ENCODE assay signal across 28 mouse cellular contexts in the genomic region with DNA sequence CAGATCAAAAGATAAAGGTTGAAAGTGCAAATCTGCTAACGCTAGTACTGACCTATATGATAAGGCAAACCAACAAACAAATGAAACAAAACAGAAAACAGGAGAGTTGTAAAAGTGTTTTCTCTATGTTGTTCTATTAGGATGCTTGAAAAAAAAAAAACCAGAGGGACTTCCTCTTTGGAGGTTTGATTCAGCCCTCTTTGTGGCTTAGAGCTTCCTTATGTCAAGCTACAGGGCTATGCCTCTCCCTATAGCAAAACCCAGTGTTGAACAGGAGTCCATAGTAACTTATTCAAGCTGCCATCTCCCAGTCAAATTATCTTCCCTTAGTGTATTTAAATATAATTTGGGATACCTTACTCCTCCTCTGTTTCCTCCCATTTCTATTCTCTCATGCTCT. TPM values are rescaled to one million over a fixed set of nuclear protein-coding genes. Genes with fewer than 3 reads are reported as not detected.
DNase-seq lines count a peak whose midpoint lies in the region; ATAC-seq and TF ChIP-seq lines count a peak whose summit lies in the region.
"Had no signal": no experiment of that assay in that cellular context is flagged by ENCODE, and none has a peak within 500 bp of the region (broad histone marks: within the 10 kb centered on the region; RNA-seq: fewer than 3 reads in every experiment).

No protein-coding gene starts in this region.

- ATAC-seq in granulocyte monocyte progenitor cell, adult 5-6 weeks (replicated peaks; ENCODE audit: poor library complexity, severe bottlenecking), result 0 out of 2 replicates have a peak, but pooled peaks have one; percentile 44
- peak; percentile 66 for ATAC-seq in megakaryocyte progenitor cell, adult 5-6 weeks (replicated peaks; ENCODE audit: poor library complexity)
- ATAC-seq: CD4-positive, CD25-positive, alpha-beta regulatory T cell, adult 4 months; forebrain, embryonic 15.5 days; Patski had no signal

- H3K9ac ChIP-seq in MEL (ENCODE audit: control insufficient read depth, low read depth, low read length, poor library complexity, severe bottlenecking), result no peak overlapping the region
- H3K9ac ChIP-seq: embryonic facial prominence, embryonic 13.5 days; forebrain, embryonic 12.5 days; forebrain, embryonic 15.5 days; heart, embryonic 13.5 days; hindbrain, embryonic 12.5 days; hindbrain, embryonic 15.5 days had no signal

- TF ChIP-seq POLR2A in MEL (IDR thresholded peaks at IDR 0.05; ENCODE audit: control insufficient read depth in 1 of 2, insufficient read depth in 1 of 2, low read depth in 1 of 2, low read length in 2 of 2, poor library complexity in 1 of 2), result no peak

- no peak for TF ChIP-seq EP300 in MEL (IDR thresholded peaks at IDR 0.05; ENCODE audit: low read depth in 1 of 2, low read length in 2 of 2)

- no peak overlapping the region for H3K4me3 ChIP-seq in MEL (ENCODE audit: control insufficient read depth in 1 of 2, insufficient read depth in 1 of 2, low read depth in 2 of 2, low read length in 2 of 2)
- H3K4me3 ChIP-seq: embryonic facial prominence, embryonic 10.5 days; embryonic facial prominence, embryonic 13.5 days; erythroblast, embryonic 14.5 days; forebrain, embryonic 12.5 days; forebrain, embryonic 15.5 days; heart, adult 2 months; heart, embryonic 10.5 days; heart, embryonic 13.5 days; hindbrain, embryonic 12.5 days; hindbrain, embryonic 15.5 days had no signal

- no peaks in the 10 kb centered on the region for H3K79me2 ChIP-seq in MEL (ENCODE audit: control insufficient read depth, insufficient read depth, low read length, poor library complexity)

- H3K36me3 ChIP-seq in MEL (ENCODE audit: control insufficient read depth in 1 of 2, insufficient read depth in 2 of 2, low read length in 2 of 2), result no peaks in the 10 kb centered on the region
- H3K36me3 ChIP-seq: embryonic facial prominence, embryonic 10.5 days; embryonic facial prominence, embryonic 13.5 days; forebrain, embryonic 12.5 days; forebrain, embryonic 15.5 days; heart, embryonic 10.5 days; heart, embryonic 13.5 days; hindbrain, embryonic 12.5 days; hindbrain, embryonic 15.5 days had no signal

- TF ChIP-seq CTCF in MEL (IDR thresholded peaks at IDR 0.05 in 2 of 3, conservative IDR thresholded peaks at IDR 0.05 in 1 of 3; ENCODE audit: control insufficient read depth in 1 of 3, insufficient read depth in 1 of 3, low read depth in 2 of 3, low read length in 3 of 3, poor library complexity in 1 of 3, severe bottlenecking in 1 of 3), result no peak

- H3K9me3 ChIP-seq in MEL (replicated peaks; ENCODE audit: insufficient read depth, low read length), result no peaks in the 10 kb centered on the region
- H3K9me3 ChIP-seq: embryonic facial prominence, embryonic 10.5 days; embryonic facial prominence, embryonic 13.5 days; forebrain, embryonic 12.5 days; forebrain, embryonic 15.5 days; heart, embryonic 10.5 days; heart, embryonic 13.5 days; hindbrain, embryonic 12.5 days; hindbrain, embryonic 15.5 days had no signal

- H3K4me1 ChIP-seq in MEL (ENCODE audit: control insufficient read depth in 1 of 2, insufficient read depth in 2 of 2, low read length in 2 of 2), result no peaks in the 10 kb centered on the region; a peak in 1 of 4 replicates
- H3K4me1 ChIP-seq: embryonic facial prominence, embryonic 10.5 days; embryonic facial prominence, embryonic 13.5 days; forebrain, embryonic 12.5 days; forebrain, embryonic 15.5 days; heart, embryonic 10.5 days; heart, embryonic 13.5 days; hindbrain, embryonic 12.5 days; hindbrain, embryonic 15.5 days had no signal

- H3K27me3 ChIP-seq in MEL (ENCODE audit: control insufficient read depth in 1 of 2, insufficient read depth in 2 of 2, low read length in 2 of 2), result no peaks in the 10 kb centered on the region
- H3K27me3 ChIP-seq: embryonic facial prominence, embryonic 13.5 days; forebrain, embryonic 12.5 days; forebrain, embryonic 15.5 days; heart, embryonic 13.5 days; hindbrain, embryonic 12.5 days; hindbrain, embryonic 15.5 days had no signal

- no peak for TF ChIP-seq RAD21 in MEL (IDR thresholded peaks at IDR 0.05; ENCODE audit: low read depth, low read length)

- DNase-seq in MEL (ENCODE audit: low read depth, low spot score), result peak; percentile 40
- no peak for DNase-seq in kidney, postnatal 25 days
- DNase-seq in left cerebral cortex, adult 18-20 months (ENCODE audit: low spot score in 2 of 2), result no peak
- DNase-seq in layer of hippocampus, adult 8-10 months (ENCODE audit: low spot score in 2 of 2), result no peak
- DNase-seq: adrenal gland, adult 2 months; adrenal gland, postnatal 14 days; cerebellum, adult 11 months; cerebellum, adult 2 months; cerebellum, adult 9-11 months; cerebellum, postnatal 25 days; embryo, embryonic 11 days; gastrocnemius, postnatal 25 days; heart, adult 2 months; heart, postnatal 14 days; heart, postnatal 4 days had no signal

- H3K27ac ChIP-seq in MEL (ENCODE audit: control insufficient read depth, low read depth, low read length), result no peak overlapping the region
- H3K27ac ChIP-seq: embryonic facial prominence, embryonic 10.5 days; embryonic facial prominence, embryonic 13.5 days; forebrain, embryonic 12.5 days; forebrain, embryonic 15.5 days; heart, adult 2 months; heart, embryonic 10.5 days; heart, embryonic 13.5 days; hindbrain, embryonic 12.5 days; hindbrain, embryonic 15.5 days had no signal

TF ChIP-seq in MEL, 35 proteins besides CTCF, POLR2A, EP300 and RAD21:
- TF ChIP-seq SMC3 (IDR thresholded peaks at IDR 0.05; ENCODE audit: low read depth, low read length), result no peak
- TF ChIP-seq MAFK (IDR thresholded peaks at IDR 0.05; ENCODE audit: borderline replicate concordance, low read depth, low read length), result no peak
- peak; percentile 82 for TF ChIP-seq ZNF384 (IDR thresholded peaks at IDR 0.05; ENCODE audit: low read depth, low read length)
- TF ChIP-seq E2F4 (IDR thresholded peaks at IDR 0.05; ENCODE audit: borderline replicate concordance, low read depth, low read length), result no peak

RNA-seq across cellular contexts. Expression of a gene that starts 17.8 kb away (rescaled TPM):
- total RNA-seq in MEL (2012; rRNA removed), result 6.5 and 7.0 TPM in 2 replicates
- 1 to 10 TPM in 1 of 2 experiments, not detected in 1; 6.6 TPM for polyA plus RNA-seq in MEL (2012; ENCODE audit: insufficient read depth in 1 of 2, insufficient read length in 2 of 2, low read depth in 1 of 2, low replicate concordance in 2 of 2, missing spikeins in 1 of 2)
- total RNA-seq in granulocyte monocyte progenitor cell, adult 5-6 weeks (2014; fragmentation: Nextera tagmentation), result 14.4 and 20.8 TPM in 2 replicates
- 15.8 and 21.2 TPM in 2 replicates for total RNA-seq in granulocyte monocyte progenitor cell, adult 5-6 weeks (2017)
- total RNA-seq in megakaryocyte progenitor cell, adult 5-6 weeks (2015), result 27.1 and 31.2 TPM in 2 replicates
- total RNA-seq in megakaryocyte progenitor cell, adult 5-6 weeks (2017), result 17.4 and 21.7 TPM in 2 replicates
- total RNA-seq in left cerebral cortex, adult 18-20 months (2021), result 10 to 100 TPM; 22.5 to 26.7 TPM
- total RNA-seq in layer of hippocampus, adult 8-10 months (2022), result 10 to 100 TPM; 21.5 to 27.4 (median 24.7) TPM

RNA-seq across cellular contexts. Expression of a gene that starts 44.8 kb away (rescaled TPM):
- total RNA-seq in MEL (2012; rRNA removed), result 0.10 and 0.15 TPM in 2 replicates
- polyA plus RNA-seq in MEL (2012; ENCODE audit: insufficient read depth in 1 of 2, insufficient read length in 2 of 2, low read depth in 1 of 2, low replicate concordance in 2 of 2, missing spikeins in 1 of 2), result not detected
- total RNA-seq in granulocyte monocyte progenitor cell, adult 5-6 weeks (2014; fragmentation: Nextera tagmentation), result not detected in 2 replicates
- 0.26 TPM in 1 of 2 replicates, not detected in the other for total RNA-seq in granulocyte monocyte progenitor cell, adult 5-6 weeks (2017)
- not detected in 2 replicates for total RNA-seq in megakaryocyte progenitor cell, adult 5-6 weeks (2015)
- 0.07 and 0.21 TPM in 2 replicates for total RNA-seq in megakaryocyte progenitor cell, adult 5-6 weeks (2017)
- 10 to 100 TPM; 17.7 to 23.5 TPM for total RNA-seq in left cerebral cortex, adult 18-20 months (2021)
- total RNA-seq in layer of hippocampus, adult 8-10 months (2022), result 10 to 100 TPM; 35.5 to 54.0 (median 41.9) TPM
- polyA plus RNA-seq: erythroblast, embryonic 14.5 days had no signal

Comparison
In these comparisons a context has a peak if more than half of its experiments do, and no peak if none do; other contexts are left out.
1. RNA of a gene that starts 44.8 kb away (total RNA-seq): 35.5 to 54.0 TPM in layer of hippocampus, adult 8-10 months and 17.7 to 23.5 TPM in left cerebral cortex, adult 18-20 months; 0.07 to 0.21 TPM in megakaryocyte progenitor cell, adult 5-6 weeks, 0.10 to 0.15 TPM in MEL and 0.26 TPM in granulocyte monocyte progenitor cell, adult 5-6 weeks; every median in the first group is over 10 times any median in the second.